In genomic region chr7:110121516-110122288, GRCm38 (mm10) we compare ENCODE assay signal across 8 mouse cellular contexts. TPM values are rescaled to one million over a fixed set of nuclear protein-coding genes. Genes with fewer than 3 reads are reported as not detected.
DNase-seq lines count a peak whose midpoint lies in the region; ATAC-seq lines count a peak whose summit lies in the region.

Wee1 (plus strand) TSS chr7:110122046.

- ATAC-seq in common myeloid progenitor, adult 5-6 weeks (replicated peaks; ENCODE audit: low read depth, poor library complexity, severe bottlenecking) = peak; percentile 87
- ATAC-seq in megakaryocyte progenitor cell, adult 5-6 weeks (replicated peaks; ENCODE audit: poor library complexity) = peak; percentile 74

- peak; percentile 99 for DNase-seq in ZHBTc4 (ENCODE audit: low read depth, low spot score)
- peak; percentile 99 for DNase-seq in gastrocnemius, adult 8-10 months (ENCODE audit: low spot score in 2 of 2)
- peak; percentile 99 for DNase-seq in induced T-regulatory cell, adult 2 months (ENCODE audit: low read depth)
- DNase-seq in left cerebral cortex, adult 9 months (ENCODE audit: low spot score in 2 of 2) = peak; percentile 94 to 98
- DNase-seq in right cerebral cortex, postnatal 14 days = peak; percentile 97
- peak; percentile 99 for DNase-seq in urinary bladder, postnatal 36 days (ENCODE audit: low spot score in 2 of 2)

RNA-seq across cellular contexts. Expression of gene Wee1, which starts in this region (rescaled TPM):
- 37.1 and 52.5 TPM in 2 replicates for total RNA-seq in common myeloid progenitor, adult 5-6 weeks (2017)
- 1 to 10 TPM; 2.4 to 2.9 (median 2.4) TPM for total RNA-seq in gastrocnemius, adult 8-10 months (2022)
- total RNA-seq in megakaryocyte progenitor cell, adult 5-6 weeks (2015) = 74.0 and 85.9 TPM in 2 replicates
- total RNA-seq in megakaryocyte progenitor cell, adult 5-6 weeks (2017) = 28.1 and 33.9 TPM in 2 replicates

Comparison
In these comparisons a context has a peak if more than half of its experiments do, and no peak if none do; other contexts are left out.
1. Peak in every context shown above with its lines: DNase-seq and ATAC-seq.